Mouse (Mus musculus) G1E-ER4 (cell line): Measurements from ENCODE around the gene Lipe. TPM values are rescaled to one million over a fixed set of nuclear protein-coding genes. Genes with fewer than 3 reads are reported as not detected.

Experiments used
- GATA1 ChIP-seq: IDR thresholded peaks from one replicate; pipeline ENCODE4 v1.8.0; 2012; ENCODE audit warnings: low read length, inconsistent platforms
- polyA plus RNA-seq: library from polyadenylated mRNA; stranded (reverse); fragments of >175 nt; gene quantifications from 2 replicates; pipeline ENCODE4 v1.2.3, GENCODE M21; 2012

Lipe gene
- polyA plus RNA-seq, 1 experiment: 14.8 TPM

DNA sequence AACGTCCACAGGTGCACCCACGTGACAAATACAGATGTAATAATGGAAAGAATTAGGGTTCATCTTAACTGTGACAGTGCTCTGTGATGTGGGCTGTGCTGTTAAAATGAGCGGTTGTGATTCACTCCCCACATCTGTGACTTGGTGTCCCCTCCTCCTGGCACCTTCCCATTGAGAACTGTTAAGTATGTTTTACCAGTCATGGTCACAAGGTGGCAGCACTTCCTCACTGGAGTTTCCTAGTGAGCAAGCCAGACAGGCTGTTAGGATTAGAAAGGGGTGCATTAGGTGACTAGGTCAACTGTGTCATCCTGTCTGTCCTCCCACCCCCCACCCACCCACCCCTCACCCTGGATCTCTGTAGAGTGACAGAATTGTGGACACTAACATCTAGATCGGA lies 25.9 kb upstream of the Lipe start:
- TF ChIP-seq GATA1: no peak

DNA sequence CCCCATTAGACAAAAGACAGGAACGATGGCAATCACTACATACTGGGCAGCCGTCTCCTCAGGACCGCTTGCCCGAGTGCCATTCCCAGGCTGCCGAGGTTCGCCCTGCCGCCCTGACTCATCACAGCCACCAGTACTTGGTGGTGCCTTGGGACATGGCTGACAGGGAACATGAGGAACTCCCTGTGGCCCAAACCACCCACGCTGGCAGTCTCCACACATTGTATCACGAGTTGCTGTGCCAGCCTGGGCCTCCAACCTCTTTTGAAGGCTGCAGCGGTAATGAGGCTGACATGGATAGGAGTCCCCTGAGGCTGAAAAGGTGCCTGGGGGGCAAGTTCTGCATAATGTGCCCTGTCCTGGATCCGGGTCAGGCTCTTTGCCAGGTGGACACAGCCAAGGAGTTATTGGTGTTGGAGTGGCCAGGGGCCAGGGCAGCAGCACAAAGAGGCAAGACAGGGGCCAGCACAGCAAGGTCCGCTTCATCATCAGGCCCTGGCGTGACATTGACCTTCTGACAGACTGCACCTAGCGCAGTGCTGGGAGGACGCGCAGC lies 23.9 kb upstream of the Lipe start:
- no peak for TF ChIP-seq GATA1

DNA sequence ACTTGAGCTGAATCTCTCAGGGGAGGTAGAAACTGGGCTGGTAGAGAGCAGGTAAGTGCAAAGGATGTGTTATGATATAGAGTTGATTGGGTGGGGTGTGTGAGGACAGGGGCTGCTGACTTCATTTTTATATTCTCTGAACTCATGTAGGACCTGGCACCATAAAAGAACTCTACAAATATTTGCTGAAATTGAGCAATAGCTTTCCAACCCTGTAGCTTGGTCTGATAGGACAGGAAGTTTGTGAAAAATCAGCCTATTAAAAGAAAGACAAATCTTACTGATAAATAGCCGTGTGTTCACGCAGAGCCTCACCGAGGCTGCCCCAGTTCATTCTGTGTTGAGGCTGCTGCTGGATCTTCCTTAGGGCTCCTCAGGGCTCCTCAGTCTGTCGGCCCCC lies 21.4 kb upstream of the Lipe start:
- TF ChIP-seq GATA1: no peak

DNA sequence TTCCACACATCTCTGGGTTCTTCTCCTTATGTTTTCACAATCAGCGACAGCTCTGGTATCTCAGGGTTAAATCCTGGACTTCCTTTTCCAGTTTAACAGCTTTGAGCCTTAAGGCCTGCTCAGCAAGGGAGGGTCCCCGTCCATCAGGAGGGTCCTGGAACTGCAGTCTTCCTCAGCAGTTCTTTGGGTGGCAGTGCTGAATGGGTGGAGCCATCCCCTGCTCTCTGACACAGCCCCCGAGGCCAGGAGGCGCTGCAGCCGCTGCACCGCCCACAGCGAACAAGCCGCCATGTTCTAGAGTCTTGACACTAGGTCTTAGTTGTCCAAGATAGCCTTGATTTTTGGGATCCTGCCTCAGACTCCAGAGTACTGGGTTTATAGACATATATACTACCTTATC lies 21.0 kb upstream of the Lipe start:
- TF ChIP-seq GATA1: no peak

DNA sequence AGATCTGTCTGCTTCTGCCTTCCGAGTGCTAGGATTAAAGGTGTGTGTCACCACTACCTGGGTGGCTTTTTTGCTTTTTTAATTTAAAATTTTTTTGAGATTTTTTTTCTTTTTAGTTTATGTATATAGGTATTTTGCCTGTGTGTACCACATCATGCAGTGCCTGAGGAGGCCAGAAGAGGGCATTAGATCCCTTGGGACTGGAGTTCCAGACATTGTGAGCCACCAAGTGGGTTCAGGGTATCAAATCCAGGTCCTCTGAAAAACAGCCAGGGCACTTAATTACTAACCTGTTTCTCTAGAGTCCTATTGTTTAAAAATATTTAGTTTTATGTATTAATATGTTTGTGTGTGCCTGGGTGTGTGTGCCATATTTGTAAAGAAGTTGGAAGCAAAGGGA lies 19.1 kb upstream of the Lipe start:
- no peak for TF ChIP-seq GATA1

DNA sequence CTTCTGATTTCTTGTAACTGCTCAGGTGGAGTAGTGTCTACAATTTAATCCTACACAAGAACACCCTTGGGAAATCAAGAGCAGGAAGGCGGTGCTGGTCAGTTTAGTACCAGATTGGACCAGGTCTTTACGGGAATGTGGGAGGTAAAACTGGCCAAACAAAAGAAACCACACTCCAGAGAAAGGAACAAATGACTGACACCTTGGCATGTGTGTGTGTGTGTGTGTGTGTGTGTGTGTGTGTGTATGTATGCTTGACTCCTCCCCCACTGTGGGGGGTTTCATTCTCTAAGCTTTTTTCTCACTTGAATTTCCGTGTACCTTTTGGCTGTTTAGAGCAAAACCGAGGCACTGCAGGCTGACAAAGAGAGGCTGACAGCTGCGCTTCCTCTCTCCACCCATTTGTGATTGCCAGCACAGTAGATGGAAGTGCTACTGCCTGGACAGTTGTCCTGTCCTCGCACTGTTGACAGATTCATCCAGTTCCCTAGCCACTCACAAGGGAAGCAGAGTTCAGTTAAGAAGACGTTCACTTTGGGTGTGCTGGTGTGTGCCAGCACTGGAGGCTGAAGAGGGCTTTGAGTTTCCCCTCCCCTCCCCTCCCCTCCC lies 14.4 kb upstream of the Lipe start, which contains the start of gene Cxcl17:
TSS of gene Cxcl17 (minus strand) at position 54 of the 609 bp plus-strand sequence.
- no peak for TF ChIP-seq GATA1

DNA sequence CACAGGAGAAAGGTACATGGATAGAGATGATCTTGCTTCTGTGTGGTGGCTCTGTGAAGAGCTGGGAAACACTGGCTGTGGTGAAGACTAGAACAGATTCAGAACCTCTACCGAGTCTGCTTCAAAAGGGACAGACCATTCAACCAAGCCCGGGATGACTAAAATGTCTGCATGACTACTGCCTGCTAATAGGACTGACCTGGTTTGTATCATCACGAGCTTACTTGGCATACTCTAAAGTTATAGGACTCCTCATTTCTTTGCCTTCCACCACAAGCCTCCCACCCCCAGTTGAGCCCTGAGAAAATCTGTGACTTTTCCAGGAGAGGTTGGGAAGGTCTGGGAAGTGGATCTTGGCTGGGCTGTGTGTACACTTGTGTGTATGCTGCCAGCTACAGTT lies 13.4 kb upstream of the Lipe start:
- no peak for TF ChIP-seq GATA1

DNA sequence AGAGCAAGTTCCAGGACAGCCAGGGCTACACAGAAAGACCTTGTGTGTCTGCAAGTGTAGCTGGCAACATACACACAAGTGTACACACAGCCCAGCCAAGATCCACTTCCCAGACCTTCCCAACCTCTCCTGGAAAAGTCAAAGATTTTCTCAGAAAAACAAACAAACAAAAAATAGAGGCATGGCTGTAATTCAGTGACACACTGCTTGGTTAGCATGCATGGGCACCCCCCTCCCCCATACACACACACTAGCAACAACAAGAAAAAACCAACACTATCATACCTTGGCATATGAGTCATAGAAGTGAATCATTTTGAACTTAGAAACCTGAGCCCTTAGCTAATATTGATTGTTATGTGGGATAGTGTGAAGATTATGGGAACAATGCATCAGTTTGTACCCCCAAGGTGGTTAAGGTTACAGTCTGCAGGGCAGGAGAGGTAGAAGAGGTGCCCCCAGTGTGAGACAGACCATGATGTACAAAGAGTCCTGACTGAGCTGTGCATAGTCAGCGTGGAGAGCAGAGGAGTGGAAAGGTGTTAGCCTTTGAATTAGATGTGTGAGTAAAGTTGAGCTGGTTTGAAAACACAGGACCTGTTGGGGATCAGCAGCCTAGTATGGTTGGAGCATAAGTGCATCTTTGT lies 12.6 kb upstream of the Lipe start:
- TF ChIP-seq GATA1: no peak

DNA sequence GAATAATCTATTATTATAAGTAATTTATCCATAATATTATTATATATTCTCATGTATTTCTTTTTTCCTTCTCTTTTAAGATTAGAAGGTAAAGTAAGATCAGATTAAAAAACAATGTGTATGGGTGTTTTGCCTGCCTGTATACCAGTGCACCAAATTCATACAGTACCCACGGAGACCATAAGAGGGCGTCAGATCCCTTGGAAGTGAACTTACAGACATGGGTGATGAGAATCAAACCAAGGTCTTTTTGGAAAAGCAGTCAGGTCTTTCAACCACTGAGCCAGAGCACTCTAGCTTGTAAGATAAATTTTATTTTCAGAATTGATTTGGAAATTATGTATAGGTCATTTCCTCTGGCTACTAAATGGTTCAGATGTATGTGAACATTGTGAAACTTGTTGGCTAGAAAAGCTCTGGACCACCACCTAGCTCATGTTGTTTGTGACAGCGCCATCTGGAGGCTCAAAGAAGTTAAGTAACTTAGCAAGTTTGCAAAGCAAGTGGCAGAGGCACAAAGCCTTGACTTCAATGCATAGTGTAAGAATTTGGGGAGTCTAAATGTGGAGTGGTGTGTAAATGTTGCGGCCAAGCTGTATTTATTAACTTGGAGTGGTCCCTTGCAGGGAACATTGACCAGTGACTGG lies 10.7 kb upstream of the Lipe start:
- TF ChIP-seq GATA1: no peak

DNA sequence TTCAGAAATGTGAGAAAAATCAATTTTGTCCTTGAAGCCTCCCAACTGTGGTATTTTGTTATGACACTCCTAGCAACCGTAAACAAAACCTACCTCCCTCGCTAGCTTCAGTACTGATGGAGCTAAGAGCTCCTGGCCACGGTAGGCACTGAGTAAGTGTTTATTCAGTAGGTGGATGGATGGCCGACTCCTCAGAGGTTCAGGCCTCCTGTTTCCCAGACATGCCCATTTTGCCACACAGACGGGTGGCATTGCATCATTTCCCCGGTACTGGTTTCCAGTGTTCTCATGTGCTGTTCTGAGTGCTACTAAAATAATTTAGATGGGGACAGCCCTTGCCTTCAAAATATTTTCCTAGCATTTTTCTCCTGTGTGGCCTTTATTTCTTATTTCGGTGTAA lies 8.0 kb upstream of the Lipe start:
- TF ChIP-seq GATA1: no peak

DNA sequence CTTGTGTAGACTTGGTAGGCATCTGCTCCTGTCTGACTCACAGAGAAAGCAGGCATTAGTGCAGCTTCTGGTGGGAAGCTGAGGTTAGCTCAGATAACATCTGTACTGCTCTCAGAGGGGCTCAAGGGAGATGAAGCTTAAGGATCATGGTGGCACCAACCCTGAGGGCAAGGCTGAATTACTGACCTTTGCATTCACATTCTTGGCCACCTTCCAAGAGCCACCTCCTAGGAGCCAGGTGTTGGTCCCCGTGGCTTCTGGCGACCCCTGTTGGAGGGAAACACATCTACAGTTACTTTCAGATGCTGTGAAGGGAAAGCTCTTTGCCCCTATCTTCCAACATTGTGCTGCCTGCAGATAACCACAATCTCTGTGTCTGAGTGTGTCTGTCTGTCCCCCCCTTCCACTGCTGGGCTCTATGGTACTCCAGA lies 4.2 kb upstream of the Lipe start:
- TF ChIP-seq GATA1: no peak

DNA sequence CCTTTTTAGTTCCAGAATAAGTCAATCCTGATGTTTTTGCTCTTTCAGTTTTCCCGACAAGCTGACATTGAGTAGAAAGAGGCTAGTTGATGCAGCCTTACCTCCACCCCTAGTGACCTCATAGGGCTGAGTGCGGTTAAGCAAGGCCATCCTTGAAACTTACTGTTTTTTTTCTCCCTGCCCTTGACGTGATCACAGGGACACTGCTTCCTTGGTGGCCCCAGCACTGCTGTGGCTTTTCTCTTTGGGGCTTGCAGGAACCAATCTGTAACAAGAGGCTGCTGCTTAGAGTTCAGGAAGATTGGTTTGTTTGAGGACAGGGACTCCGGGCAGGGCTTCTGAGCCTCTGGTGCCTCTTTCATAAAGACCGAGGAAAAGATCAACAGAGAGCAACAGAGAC lies 3.5 kb upstream of the Lipe start:
- TF ChIP-seq GATA1: no peak

DNA sequence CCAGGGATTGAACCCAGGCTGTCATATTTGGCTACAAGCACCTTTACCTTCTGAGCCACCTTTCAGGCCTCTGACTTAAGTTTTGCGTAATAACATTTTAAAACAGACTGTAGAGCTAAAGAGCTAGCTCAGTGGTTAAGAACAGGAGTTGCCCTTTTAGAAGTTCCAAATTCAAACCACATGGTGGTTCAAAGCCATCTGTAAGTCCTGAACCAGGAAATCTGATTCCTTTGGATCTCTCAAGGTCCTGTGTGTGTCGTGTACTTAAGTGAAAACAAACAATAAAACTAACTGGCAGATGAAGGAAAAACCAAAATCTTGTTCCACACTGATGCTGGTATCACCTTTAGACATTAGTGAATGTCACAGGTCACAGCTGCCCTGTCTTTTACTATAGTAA lies 3.0 kb upstream of the Lipe start:
- TF ChIP-seq GATA1: no peak

DNA sequence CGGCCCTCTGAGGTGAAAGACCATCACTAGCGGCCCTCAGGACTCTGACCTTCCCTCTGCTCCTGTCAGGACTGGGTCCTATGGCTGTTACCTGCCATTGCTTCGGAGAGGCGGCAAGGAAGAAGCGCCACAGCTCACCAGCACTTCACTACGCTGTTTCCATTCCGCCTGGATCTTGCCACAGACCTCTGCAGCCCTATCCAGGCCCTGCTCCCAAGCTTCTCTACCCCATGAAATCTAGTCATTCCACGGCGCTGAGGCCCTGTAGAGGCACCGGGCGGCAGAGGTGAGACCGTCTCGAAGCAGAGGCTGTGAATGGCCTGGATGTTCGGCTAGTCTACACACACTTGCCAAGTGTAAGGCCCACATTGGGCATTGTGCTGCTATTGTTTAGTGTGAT lies 1.9 kb downstream of the Lipe start:
- no peak for TF ChIP-seq GATA1

DNA sequence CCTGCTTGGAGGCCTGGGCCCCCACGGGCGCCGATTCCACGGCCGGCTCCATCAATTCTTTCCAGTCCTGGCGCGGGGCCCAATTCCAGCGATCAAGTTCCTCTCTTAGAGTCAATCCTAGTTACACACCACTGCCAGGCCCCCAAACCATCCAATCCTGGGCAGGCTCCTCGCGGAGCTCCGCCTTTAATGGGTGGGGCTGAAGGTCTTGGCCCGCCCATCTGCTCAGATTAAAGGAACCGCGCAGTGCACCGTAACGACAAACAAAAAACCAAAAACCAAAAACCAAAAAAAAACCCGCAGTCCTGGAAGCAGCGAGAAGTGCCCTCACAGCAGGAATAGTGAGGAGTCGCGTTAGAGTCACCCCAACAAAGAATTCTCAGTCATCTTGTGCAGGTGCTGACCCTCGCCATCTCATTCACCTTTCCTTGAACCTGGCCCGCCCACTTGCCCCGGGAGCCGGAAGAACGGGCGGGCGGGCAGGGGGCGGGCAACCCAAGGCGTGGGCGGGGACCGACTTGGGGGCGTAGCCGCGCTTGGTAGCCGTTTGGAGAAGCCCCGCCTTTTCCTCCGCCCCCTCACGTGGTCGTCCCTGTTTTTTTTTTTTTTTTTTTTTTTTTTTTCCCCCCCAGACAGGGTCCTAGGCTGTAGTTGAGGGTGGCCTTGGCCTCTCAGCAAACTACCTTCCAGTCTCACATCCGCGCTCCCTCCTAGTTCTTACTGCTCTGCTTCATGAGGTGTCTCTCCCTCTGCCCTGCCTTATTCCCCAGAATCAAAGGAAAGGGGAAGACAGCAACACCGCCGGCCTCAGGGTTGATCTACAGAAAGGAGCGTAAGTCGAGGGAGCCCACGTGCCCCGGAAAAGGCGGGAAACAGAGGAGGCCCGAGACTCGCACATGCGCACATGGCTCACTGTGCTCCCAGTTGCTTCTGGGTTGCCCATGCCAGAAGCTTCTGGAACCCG lies 2.7 kb downstream of the Lipe start:
- TF ChIP-seq GATA1: no peak

DNA sequence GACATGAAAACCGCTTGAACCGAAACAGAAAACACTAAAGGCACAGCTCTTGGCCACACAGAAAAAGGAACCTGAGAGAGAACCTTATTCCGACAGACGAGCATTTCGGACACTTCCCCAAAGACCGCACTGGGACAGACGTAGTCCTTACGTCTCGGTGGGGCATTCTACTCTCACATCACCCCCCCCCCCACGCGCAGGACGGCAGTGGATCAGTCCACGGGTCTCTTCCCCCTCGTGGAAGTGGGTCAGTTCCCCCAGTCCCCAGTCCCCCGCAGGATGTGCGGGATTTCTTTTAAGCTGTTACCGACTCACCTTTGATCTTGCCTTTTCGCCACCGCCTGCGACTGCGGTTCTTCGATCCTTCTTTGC lies 3.3 kb downstream of the Lipe start:
- no peak for TF ChIP-seq GATA1
